Mouse (Mus musculus): ENCODE measurements around the gene Dmap1.

Gene Dmap1

DNA sequence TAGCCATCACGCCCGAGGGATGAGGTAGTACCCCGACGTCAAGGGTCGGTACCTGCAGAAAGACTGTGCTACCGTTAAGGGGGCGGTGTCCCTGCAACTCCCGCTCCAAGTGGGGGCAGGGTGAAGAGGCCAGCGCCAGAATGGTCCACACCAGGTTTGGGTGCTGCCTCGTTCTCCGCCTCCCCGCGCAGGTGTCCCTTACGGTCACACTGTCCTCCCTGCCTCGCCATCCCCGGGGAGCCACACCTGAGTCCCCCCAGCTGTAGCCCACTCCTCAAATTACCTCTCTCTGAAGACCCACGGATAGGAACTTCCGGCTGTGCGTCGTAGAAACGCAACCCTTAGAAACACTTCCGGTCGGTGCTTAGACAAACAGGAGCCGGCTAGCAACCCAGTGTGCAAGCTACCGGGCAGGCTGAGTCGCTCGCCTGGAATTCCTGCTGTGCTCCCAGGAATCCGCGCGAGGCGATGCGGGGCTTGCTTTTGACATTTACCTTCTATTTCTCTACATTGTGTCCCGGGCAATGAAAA lies at the start of gene Dmap1:
Gene Dmap1 (minus strand): TSS at position 343 of the 531 bp plus-strand sequence.
- DNase-seq (ENCODE audit: low read depth, low spot score), result peak; percentile 92

DNA sequence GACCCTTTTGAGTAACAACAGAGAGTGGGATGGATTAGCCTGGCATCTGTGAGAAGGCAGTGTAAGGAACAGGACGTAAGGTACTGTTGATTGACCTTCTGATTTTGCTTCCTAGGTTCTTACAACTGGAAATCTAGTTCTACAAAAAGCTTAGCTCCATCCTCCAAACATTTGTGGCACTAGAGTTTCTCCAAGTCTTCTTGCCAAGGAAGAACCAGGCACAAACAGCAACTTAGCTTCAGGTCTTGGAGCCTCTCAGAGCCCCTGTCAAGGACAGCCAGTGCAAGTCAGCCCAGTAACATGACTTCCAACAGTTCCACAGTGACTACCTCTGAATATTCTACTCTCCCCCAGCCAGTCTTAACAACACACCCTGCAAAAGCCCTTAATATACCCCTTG lies 42.0 kb upstream of the Dmap1 start, which contains the start of gene Gm12845:
Gene Gm12845 (plus strand): TSS at position 301 of the 400 bp plus-strand sequence.
- DNase-seq (ENCODE audit: low read depth, low spot score), result no peak

DNA sequence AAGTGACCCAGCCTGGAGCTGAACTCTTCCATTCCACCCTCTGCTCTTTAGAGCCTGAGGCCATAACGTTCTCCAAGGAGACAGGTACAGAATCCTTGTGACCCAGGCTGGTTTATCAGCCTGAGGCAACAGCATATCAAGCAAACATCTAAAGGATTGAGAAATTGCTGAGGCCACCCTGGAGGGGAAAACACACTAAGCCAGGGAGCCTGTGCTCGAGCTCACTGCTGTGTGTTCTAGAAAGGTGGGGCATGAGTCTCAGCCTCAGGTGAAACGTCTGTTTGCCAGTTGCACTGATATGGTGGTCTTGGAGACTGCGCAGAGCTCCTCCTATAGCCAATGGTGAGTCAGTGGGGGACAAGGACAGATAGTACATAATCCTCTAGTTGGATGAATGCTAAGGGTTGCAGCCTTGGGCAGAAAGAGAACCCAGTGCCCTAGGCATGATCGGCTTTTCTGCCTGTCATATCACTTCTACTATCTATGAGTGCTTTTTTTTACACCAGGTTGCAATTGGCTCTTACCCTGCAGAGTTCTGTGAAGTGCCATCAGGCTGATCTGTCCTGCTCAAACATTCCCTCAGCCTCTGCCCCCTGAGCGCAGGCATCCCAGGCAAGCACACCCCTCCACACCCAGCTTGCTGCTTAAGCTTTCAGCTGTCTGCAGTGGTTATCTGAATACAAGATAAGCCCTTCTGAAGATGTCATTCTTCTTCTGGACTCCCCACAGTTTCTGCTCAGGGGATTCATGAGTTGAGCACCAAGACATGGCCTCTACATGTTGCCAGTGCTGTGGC lies 31.4 kb upstream of the Dmap1 start:
- no peak for DNase-seq (ENCODE audit: low read depth, low spot score)

DNA sequence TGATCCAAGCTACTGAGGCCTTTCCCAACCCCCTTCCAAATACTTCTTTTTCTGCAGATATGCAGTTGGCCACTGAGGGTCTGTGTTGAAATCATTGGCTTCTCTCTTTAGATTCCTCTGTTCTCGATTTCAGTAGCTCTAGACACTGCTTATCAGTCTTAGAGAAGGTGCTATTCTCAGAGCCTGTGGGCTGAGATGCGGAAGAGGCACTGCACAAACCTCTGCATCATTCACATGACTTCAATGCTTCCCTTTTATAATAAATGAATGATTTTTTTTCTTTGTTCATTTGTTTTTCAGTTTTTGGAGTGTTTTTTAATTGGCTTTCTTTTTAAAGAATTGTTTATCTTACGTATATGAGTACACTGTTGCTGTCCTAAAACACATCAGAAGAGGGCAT lies 30.2 kb upstream of the Dmap1 start:
- no peak for DNase-seq (ENCODE audit: low read depth, low spot score)

DNA sequence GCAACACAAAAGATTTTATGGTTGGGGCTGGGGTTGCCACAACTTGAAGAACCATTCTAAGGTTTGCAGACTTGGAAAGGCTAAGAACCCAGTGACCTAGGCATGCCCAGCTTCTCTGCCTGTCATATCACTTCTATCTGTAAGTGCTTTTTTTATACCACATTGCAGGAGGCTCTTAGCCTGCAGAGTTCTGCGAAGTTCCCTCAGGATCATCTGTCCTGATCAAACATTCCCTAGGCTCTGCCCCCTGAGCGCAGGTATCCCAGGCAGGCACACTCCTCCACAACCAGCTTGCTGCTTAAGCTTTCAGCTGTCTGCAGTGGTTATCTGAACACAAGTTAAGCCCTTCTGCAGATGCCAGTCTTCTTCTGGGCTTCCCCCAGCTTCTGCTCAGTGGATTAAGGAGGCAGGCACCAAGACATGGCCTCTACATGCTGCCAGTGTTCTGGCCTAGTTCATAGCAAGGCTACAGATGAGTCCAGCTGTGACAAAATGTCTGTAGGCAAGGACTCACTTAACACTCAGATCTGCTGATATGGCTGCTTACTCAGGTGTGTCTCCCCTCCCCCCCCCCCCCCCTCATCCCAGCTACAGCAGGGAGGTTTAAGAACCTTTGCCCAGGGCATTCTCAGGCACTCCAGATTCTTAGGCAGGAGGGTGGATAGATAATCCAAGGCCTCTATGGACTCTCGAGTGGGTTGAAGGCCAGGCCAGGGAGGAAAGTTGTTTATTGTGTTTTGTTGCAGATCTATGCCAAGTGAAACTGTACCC lies 26.9 kb upstream of the Dmap1 start:
- DNase-seq (ENCODE audit: low read depth, low spot score), result no peak

DNA sequence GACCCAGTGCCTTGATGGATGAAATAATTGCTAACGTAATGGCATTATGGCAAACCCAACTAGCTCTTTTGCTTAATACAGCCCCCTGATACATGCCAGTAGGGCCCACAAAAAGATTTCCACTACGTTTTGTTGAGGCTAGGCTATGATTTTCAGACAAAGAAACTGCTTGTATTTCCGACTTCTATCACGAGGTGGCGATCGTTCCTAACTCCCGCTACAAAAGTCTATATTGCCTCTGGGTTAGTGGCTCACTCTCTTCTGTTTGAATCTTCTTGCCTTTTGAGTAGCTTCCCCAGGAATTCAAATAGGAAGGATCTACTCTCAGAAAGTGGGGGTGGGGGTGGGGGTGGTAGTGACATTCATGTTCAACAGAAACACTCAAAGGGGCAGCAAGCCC lies 23.3 kb upstream of the Dmap1 start:
- DNase-seq (ENCODE audit: low read depth, low spot score), result peak; percentile 65

DNA sequence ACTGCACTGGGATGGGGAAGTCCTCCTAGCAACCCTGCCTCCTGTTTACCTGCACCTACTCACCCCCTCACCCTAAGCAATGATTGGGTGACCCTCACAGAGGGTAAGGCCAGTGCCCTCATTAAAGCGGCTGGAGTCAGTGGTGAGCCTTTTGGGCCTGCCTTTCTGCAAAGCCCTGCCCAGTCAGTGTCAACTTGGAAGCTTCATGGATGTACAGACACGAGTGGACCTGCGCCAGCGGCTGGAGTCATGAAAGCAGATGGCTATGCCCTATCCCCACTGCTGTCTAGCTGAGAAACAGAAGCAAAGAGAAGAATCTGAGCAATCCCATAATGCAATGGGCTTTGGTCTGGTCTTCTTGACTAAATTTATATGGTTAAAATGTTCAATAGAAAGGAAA lies 4.3 kb upstream of the Dmap1 start:
- no peak for DNase-seq (ENCODE audit: low read depth, low spot score)

DNA sequence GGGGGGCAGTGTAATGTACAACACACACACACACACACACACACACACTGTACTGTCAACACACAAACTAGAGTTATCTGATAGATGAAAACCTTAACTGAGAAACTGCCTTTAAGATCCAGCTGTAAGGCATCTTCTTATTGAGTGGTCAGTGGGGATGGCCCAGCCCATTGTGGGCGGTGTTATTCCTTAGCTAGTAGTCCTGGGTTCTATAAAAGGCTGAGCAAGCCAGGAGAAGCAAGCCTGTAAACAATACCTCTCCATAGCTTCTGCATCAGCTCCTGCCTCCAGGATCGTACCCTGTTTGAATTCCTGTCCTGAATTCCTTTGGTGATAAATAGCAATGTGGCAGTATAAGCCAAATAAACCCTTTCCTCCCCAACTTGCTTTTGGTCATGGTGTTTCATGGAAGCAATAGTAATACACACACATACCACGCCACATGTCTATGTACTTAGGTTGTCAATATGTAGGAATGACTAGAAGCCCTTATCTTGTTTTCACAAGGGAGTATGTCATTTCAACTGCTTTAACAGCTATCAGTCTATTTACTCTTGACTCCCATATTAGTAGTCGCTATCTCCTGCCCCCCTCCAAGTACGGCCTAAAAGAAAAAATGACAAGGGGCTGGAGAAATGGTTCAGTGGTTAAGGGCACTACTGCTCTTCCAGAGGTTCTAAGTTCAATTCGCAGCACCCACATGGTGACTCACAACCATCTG lies 1.1 kb upstream of the Dmap1 start:
- DNase-seq (ENCODE audit: low read depth, low spot score), result no peak

DNA sequence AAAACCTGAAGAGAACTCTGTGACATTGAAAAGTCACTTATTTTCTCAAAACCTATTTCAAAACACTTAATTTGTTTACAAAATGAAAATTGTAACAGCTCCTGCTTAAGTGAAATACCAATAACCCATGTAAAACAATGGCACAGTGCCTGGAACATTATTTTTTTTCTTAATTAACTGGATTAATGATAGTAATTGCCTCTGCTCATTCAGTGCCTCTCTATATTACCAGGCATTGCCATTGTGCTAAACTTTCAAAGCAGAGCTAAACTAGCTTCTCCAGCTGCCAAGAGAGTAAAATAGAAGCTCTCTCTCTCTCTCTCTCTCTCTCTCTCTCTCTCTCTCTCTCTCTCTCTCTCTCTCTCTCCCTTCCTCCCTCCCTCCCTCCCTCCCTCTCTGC lies 390 bp upstream of the Dmap1 start:
- DNase-seq (ENCODE audit: low read depth, low spot score), result no peak

DNA sequence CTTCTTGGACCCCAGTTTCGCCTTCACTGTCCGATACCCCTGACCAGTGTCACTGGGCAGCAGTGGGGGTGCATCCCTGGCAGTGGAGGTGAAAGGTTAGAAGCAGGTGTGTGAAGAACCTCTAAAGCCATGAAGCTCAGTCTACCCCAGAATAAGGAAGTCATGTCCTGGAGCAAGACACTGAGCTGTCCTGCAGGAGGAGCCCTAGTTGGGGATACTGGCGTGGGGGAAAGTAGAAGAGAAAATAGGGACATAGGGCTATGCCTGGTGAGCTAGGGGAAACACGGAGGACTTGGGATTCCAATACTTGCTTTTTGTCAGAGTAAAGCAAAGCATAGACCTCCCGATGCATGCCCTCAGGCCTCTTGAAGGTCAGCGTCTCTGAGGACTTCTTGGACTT lies 1.1 kb downstream of the Dmap1 start:
- no peak for DNase-seq (ENCODE audit: low read depth, low spot score)

DNA sequence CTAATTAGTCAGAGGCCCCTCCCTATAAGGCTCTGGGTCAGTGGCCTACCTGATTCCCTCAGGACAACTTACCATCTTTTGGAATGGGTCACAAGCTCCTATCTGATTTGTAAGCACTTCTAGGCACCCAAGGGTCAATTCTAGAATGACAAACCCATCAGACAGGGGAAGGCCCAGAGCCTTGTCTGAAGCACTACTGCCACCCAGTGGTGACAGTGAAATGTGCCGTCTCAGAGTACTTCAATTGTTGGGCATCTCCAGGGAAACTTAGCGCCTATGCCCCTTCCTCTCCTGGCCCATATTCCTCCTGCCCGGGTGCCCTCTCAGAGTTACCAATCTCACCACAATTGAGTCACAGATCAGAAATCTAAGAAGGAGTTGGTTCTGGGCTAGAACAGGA lies 5.2 kb downstream of the Dmap1 start:
- DNase-seq (ENCODE audit: low read depth, low spot score), result peak; percentile 86

DNA sequence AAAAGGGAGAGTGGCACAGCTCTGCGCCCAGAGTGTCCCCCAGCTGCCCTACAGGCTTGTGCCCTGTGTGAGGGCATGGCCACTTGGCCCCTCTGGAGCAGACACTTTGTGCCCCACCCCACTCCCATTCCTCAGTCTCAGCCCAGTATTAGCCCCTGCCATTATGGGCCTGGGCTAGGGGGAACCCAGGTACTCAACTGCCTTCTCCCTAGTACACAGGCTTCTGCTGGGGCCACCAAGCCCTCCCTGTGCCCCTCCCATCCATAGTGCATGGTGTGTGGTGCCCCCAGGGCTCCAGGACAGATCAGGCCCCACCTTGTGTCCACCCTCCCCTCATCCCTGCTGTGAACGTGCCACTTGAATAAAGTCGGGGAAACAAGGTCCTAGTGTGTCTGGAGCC lies 8.2 kb downstream of the Dmap1 start:
- DNase-seq (ENCODE audit: low read depth, low spot score), result peak; percentile 37

DNA sequence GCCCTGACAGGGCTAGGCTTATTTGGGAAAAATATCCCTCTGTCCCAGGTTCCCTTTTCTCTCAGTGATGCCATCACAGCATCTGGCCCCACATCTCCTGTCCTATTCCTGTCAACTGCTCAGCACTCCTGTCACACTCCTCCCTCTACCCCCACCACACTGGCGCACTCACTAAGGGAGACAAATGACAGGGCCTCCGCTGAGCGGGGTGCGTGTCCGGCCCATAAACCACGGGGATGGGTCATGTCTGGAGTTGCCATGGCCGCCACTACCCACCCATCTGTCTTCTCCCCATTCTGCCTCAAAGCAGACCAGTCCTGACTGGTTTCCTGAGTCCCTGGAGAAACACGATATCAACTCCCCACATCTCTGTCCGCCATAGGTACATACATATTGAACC lies 10.0 kb downstream of the Dmap1 start:
- no peak for DNase-seq (ENCODE audit: low read depth, low spot score)

DNA sequence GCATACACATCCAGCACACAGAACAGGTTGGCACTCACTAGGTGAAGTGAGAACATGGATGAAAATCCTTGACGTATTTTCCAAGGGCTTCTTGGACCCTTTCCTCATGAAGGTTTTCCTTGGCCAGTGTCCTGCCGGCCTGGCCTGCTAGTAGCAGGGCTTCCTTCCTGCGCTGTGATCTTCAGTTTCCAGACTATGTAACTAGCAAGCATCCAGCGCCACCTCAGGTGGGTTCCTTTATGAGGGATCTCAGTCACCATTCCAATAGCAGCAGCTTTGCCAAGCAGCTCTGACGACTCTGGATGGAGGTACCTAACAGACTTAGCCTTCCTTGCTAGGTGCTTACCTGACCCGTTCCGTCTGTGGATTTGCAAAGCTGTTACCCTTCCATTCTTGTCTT lies 12.2 kb downstream of the Dmap1 start:
- DNase-seq (ENCODE audit: low read depth, low spot score), result no peak

DNA sequence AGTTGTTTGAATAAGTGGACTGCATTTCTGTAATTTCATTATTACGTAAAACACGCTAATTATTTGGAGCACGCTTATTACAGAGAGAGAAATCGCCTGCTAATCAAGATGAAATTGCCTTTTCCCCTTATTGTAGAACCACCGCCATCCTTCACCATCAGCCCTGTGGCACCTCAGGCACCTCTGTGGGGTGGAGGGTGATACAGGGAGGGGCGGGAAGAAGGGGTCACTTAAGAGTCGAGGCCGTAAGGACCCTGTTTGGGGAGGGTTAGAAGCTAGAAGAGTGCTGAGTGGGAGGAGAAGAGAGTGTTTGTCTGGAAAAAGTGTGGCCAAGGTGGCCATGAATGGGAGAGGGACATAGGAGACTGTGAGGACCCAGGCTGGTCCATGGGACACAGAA lies 16.0 kb downstream of the Dmap1 start:
- no peak for DNase-seq (ENCODE audit: low read depth, low spot score)

DNA sequence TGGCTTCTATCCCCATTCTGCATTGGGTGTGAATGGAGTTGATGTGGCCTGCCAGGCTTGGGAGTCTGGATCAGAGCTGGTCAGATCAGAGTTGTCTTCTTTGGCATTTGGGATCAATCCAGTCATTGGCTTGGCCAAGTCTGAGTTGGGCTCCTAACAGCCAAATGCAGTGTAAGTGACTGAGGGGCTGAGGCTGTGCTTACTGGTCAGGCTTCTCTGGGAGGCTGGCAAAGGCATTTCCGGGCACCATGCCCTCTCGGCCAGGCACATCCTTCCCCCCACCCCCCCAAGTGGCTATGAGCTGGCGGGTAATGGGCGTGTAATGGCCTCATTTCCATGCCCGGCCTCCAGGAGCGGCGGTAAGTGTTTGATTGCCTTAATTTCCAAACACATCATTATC lies 16.5 kb downstream of the Dmap1 start:
- DNase-seq (ENCODE audit: low read depth, low spot score), result no peak

DNA sequence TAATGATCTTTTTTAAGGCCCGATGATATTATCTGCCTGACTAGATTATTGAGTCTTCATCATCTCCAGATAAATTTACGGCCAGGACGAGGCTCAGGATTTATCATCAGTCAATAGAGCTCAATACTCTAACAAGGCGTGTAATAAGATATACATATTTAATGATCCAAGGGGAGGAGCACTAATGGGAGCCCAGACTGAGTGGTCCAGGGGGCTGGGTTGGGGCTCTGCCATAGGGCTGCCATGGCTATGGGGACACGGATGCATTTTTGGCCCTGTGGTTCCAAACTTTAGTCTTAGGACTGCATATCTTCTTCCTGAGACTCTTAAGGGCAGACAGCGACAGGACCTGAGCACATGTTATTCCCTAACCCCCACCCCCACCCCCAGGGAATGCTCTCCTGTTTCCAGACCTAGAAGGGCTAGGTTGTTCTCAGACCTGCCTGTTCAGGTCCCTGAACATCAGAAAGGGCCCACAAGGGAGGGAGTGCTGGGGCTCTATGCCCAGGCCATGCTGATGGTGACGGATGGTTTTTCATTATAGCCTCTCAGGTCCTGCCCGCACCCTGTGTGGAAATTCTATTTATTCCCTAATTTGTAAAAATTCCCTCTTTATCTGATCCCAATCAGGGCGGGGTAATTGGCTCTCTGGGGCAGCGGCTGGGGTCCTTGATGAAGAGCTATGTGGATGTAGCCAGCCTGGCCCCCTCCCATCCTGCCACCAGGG lies 17.5 kb downstream of the Dmap1 start:
- no peak for DNase-seq (ENCODE audit: low read depth, low spot score)

DNA sequence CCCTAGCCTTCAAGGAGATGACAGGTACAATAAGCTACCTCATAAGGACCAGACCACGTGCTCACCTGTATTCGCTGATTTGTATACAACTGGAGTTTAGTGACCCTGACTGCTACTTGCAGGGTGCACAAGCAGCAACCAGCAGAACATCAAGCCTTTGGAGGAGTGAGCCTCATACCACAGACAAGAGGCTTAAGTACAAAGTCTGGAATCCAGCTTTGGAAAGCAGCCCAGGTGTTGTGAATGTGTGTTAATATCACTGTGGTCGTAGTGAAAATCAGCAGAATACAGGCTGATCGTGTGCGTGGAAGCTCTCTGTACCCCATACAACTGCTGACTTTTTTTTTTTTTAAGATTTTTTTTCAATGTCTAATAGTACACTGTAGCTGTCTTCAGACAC lies 22.1 kb downstream of the Dmap1 start:
- no peak for DNase-seq (ENCODE audit: low read depth, low spot score)

DNA sequence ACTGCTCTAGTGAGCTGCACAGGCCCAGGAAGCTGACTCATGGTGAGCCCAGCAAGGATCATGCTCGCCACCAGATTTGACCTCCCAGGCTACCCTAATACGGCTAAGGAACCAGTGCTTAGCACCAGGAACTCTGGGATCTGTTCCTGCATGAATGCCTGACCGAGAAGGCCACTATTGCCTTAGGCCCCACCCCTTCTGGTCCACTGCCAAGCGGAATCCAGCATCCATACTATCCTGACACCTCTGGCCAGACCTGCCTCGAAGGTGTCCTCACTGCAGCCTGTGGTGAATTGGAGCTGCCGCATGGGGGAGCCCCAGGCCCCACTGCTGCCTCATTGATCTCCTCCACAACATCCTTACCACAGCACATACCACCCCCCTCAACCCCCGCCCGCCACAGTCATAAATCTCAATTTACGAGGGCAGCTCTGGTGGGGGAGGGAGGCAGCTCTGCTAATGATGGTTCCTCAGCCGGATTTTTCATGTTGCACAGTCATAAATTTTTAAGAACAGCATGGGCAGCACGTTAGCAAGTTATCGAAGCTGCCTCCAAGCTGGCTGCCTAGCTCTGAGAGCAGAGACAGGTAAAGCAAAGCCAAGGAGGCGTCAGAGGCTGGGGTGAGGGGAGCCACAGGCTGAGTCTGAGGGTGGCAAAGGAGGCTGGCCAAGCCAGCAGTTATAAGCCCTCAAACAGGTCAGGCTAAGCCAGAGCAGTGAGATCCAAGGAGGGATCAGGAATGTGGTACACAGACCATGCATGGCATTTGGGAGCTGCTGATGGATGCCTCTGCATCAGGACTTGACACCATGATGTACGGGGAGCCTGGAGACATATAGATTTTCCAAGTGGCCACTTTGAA lies 23.3 kb downstream of the Dmap1 start:
- DNase-seq (ENCODE audit: low read depth, low spot score), result peak; percentile 84

DNA sequence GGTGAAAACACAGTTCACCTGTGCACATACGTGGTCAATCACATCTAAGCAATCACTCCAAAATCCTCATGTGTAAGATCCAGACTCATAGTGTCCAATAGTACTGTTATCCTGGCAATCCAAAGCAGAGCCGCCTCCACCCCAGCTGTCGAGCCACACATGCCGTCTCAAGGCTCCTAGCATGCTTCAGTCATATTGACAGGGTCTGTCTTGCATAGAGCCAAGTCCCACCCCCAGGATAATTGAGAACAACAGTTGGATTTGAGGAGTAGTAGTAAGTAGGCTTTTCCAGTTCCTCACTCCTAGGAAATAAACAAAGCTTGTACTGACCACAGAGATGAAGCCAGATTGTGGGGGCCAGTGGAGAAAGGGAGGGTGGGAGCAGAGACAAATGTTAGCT lies 24.4 kb downstream of the Dmap1 start:
- no peak for DNase-seq (ENCODE audit: low read depth, low spot score)

DNA sequence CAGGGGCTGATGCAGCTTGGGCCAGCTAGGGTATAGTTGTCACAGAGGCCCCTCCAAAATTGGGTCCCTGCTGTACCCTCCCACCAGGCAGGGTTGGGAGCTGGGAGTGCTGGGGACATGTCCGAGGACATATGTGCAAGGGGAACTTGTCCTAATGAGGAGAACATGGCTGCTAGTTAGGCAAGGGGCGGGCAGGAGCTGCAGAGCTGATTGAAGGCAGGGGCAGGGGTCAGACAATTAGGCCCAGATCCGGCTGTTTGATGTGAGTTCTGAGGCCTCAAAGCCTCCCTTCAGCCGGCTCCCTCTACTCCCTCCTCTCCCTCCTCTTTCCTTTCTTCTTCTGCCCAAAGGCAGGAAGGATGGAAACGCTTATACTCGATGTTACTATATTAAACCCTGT lies 25.1 kb downstream of the Dmap1 start:
- DNase-seq (ENCODE audit: low read depth, low spot score), result no peak
